Mouse (Mus musculus) MEL (cell line): ENCODE data around the gene Atp6v0a1. TPM values are rescaled to one million over a fixed set of nuclear protein-coding genes. Genes with fewer than 3 reads are reported as not detected.

Experiments used
- DNase-seq: peaks from one replicate; pipeline ENCODE4 v3.0.0; 2011; ENCODE audit warnings: low read depth, low spot score
- H3K27ac ChIP-seq: 2 replicates; pipeline ENCODE4 v1.5.1; 2012; ENCODE audit warnings: low read depth, mild to moderate bottlenecking, control low read depth, low read length, moderate library complexity; ENCODE audit not compliant: control insufficient read depth
- H3K27me3 ChIP-seq, 2 experiments: fragments of 150-350 bp in 1 of 2; sonication (generic) in 1 of 2; 2 replicates each; pipeline ENCODE4 v1.6.1; 2012; ENCODE audit warnings: low read length in 2 of 2, mild to moderate bottlenecking in 2 of 2, improper control_type of control experiment in 1 of 2, moderate library complexity in 1 of 2; ENCODE audit not compliant: insufficient read depth in 2 of 2, control insufficient read depth in 1 of 2
- H3K36me3 ChIP-seq, 2 experiments: 2 replicates each; pipeline ENCODE4 v1.6.1; 2012 to 2014; ENCODE audit warnings: low read length in 2 of 2, improper control_type of control experiment in 1 of 2, inconsistent platforms in 1 of 2, mild to moderate bottlenecking in 1 of 2; ENCODE audit not compliant: insufficient read depth in 2 of 2, control insufficient read depth in 1 of 2
- H3K4me1 ChIP-seq, 2 experiments: fragments of 150-350 bp in 1 of 2; sonication (generic) in 1 of 2; 2 replicates each; pipeline ENCODE4 v1.6.1; 2012; ENCODE audit warnings: low read length in 2 of 2, improper control_type of control experiment in 1 of 2, mild to moderate bottlenecking in 1 of 2; ENCODE audit not compliant: insufficient read depth in 2 of 2, control insufficient read depth in 1 of 2
- H3K4me3 ChIP-seq, 2 experiments: fragments of 150-350 bp in 1 of 2; sonication (generic) in 1 of 2; 2 replicates each; pipeline ENCODE4 v1.5.1; 2012; ENCODE audit warnings: low read depth in 2 of 2, low read length in 2 of 2, mild to moderate bottlenecking in 2 of 2, moderate library complexity in 2 of 2, control low read depth in 1 of 2, improper control_type of control experiment in 1 of 2; ENCODE audit not compliant: control insufficient read depth in 1 of 2, insufficient read depth in 1 of 2
- H3K79me2 ChIP-seq: 2 replicates; pipeline ENCODE4 v1.6.1; 2012; ENCODE audit warnings: mild to moderate bottlenecking, low read length, moderate library complexity; ENCODE audit not compliant: control insufficient read depth, poor library complexity, insufficient read depth
- H3K9ac ChIP-seq: 2 replicates; pipeline ENCODE4 v1.6.1; 2012; ENCODE audit warnings: low read depth, mild to moderate bottlenecking, control low read depth, low read length, moderate library complexity; ENCODE audit not compliant: control insufficient read depth, poor library complexity, severe bottlenecking
- H3K9me3 ChIP-seq: fragments of 150-350 bp; sonication (generic); replicated peaks from 2 replicates; pipeline ENCODE4 v1.6.1; 2012; ENCODE audit warnings: mild to moderate bottlenecking, low read length, improper control_type of control experiment, moderate library complexity; ENCODE audit not compliant: insufficient read depth
- BHLHE40 ChIP-seq: IDR thresholded peaks from 2 replicates; pipeline ENCODE4 v1.6.1; 2012; ENCODE audit warnings: low read depth, mild to moderate bottlenecking, inconsistent platforms, low read length, improper control_type of control experiment, borderline replicate concordance
- CHD1 ChIP-seq: IDR thresholded peaks from 2 replicates; pipeline ENCODE4 v1.6.1; 2012; ENCODE audit warnings: low read depth, mild to moderate bottlenecking, inconsistent platforms, low read length, improper control_type of control experiment
- CHD2 ChIP-seq: IDR thresholded peaks from 2 replicates; pipeline ENCODE4 v1.6.1; 2011; ENCODE audit warnings: low read length, improper control_type of control experiment
- CTCF ChIP-seq, 3 experiments: IDR thresholded peaks in 2 of 3; conservative IDR thresholded peaks in 1 of 3; 2 replicates each; pipeline ENCODE4 v1.5.1; 2011 to 2012; ENCODE audit warnings: low read length in 3 of 3, low read depth in 2 of 3, mild to moderate bottlenecking in 2 of 3, improper control_type of control experiment in 1 of 3, inconsistent platforms in 1 of 3, mixed read lengths in 1 of 3, moderate library complexity in 1 of 3; ENCODE audit not compliant: control insufficient read depth in 1 of 3, insufficient read depth in 1 of 3, poor library complexity in 1 of 3, severe bottlenecking in 1 of 3
- ELF1 ChIP-seq: IDR thresholded peaks from 2 replicates; pipeline ENCODE4 v1.6.1; 2014; ENCODE audit warnings: low read depth, mild to moderate bottlenecking, inconsistent platforms, low read length, improper control_type of control experiment, moderate library complexity
- ETS1 ChIP-seq: IDR thresholded peaks from 2 replicates; pipeline ENCODE4 v1.6.1; 2012; ENCODE audit warnings: low read depth, mild to moderate bottlenecking, inconsistent platforms, low read length, improper control_type of control experiment, moderate library complexity
- GABPA ChIP-seq: IDR thresholded peaks from 2 replicates; pipeline ENCODE4 v1.6.1; 2012; ENCODE audit warnings: low read depth, mild to moderate bottlenecking, inconsistent platforms, low read length, improper control_type of control experiment, moderate library complexity
- GATA1 ChIP-seq: IDR thresholded peaks from 2 replicates; pipeline ENCODE4 v1.6.1; 2011; ENCODE audit warnings: low read depth, low read length, improper control_type of control experiment
- HCFC1 ChIP-seq: IDR thresholded peaks from 2 replicates; pipeline ENCODE4 v1.6.1; 2012; ENCODE audit warnings: low read depth, mild to moderate bottlenecking, inconsistent platforms, low read length, improper control_type of control experiment, moderate library complexity
- JUND ChIP-seq: IDR thresholded peaks from 2 replicates; pipeline ENCODE4 v1.6.1; 2011; ENCODE audit warnings: low read depth, mild to moderate bottlenecking, improper control_type of control experiment, low read length
- KAT2A ChIP-seq: conservative IDR thresholded peaks from 2 replicates; pipeline ENCODE4 v1.6.1; 2012; ENCODE audit warnings: low read depth, low read length, improper control_type of control experiment, inconsistent platforms
- MAFK ChIP-seq: IDR thresholded peaks from 2 replicates; pipeline ENCODE4 v1.6.1; 2011; ENCODE audit warnings: low read depth, mild to moderate bottlenecking, low read length, improper control_type of control experiment, borderline replicate concordance
- MAX ChIP-seq: IDR thresholded peaks from 2 replicates; pipeline ENCODE4 v1.6.1; 2011; ENCODE audit warnings: low read length, improper control_type of control experiment
- MAZ ChIP-seq: IDR thresholded peaks from 2 replicates; pipeline ENCODE4 v1.6.1; 2012; ENCODE audit warnings: low read depth, mild to moderate bottlenecking, inconsistent platforms, low read length, improper control_type of control experiment
- MEF2A ChIP-seq: IDR thresholded peaks from 2 replicates; pipeline ENCODE4 v1.6.1; 2014; ENCODE audit warnings: low read depth, mild to moderate bottlenecking, inconsistent platforms, low read length, improper control_type of control experiment; ENCODE audit not compliant: poor library complexity, insufficient replicate concordance, severe bottlenecking; ENCODE audit errors: extremely low read depth
- MXI1 ChIP-seq: IDR thresholded peaks from 2 replicates; pipeline ENCODE4 v1.6.1; 2011; ENCODE audit warnings: mild to moderate bottlenecking, low read depth, low read length, improper control_type of control experiment
- MYB ChIP-seq: IDR thresholded peaks from 2 replicates; pipeline ENCODE4 v1.6.1; 2011; ENCODE audit warnings: mild to moderate bottlenecking, low read depth, low read length, improper control_type of control experiment
- MYC ChIP-seq: IDR thresholded peaks from 2 replicates; pipeline ENCODE4 v1.6.1; 2011; ENCODE audit warnings: low read depth, mild to moderate bottlenecking, low read length, improper control_type of control experiment, moderate library complexity
- NELFE ChIP-seq: IDR thresholded peaks from 2 replicates; pipeline ENCODE4 v1.6.1; 2011; ENCODE audit warnings: low read depth, low read length, improper control_type of control experiment
- NRF1 ChIP-seq: IDR thresholded peaks from 2 replicates; pipeline ENCODE4 v1.6.1; 2014; ENCODE audit warnings: low read depth, mild to moderate bottlenecking, inconsistent platforms, low read length, improper control_type of control experiment, moderate library complexity; ENCODE audit not compliant: poor library complexity, insufficient read depth, severe bottlenecking
- POLR2A ChIP-seq, 2 experiments: IDR thresholded peaks; 2 replicates each; pipeline ENCODE4 v1.6.1; 2011 to 2012; ENCODE audit warnings: low read length in 2 of 2, mild to moderate bottlenecking in 2 of 2, control low read depth in 1 of 2, improper control_type of control experiment in 1 of 2, low read depth in 1 of 2, moderate library complexity in 1 of 2; ENCODE audit not compliant: control insufficient read depth in 1 of 2, insufficient read depth in 1 of 2, poor library complexity in 1 of 2
- POLR2AphosphoS2 ChIP-seq: IDR thresholded peaks from 2 replicates; pipeline ENCODE4 v1.6.1; 2011; ENCODE audit warnings: low read length, improper control_type of control experiment
- POLR2AphosphoS5 ChIP-seq: IDR thresholded peaks from 2 replicates; pipeline ENCODE4 v1.6.1; 2012; ENCODE audit warnings: low read depth, borderline replicate concordance, mild to moderate bottlenecking, inconsistent platforms, low read length, moderate library complexity, mixed read lengths
- RAD21 ChIP-seq: IDR thresholded peaks from 2 replicates; pipeline ENCODE4 v1.6.1; 2011; ENCODE audit warnings: mild to moderate bottlenecking, low read depth, low read length, improper control_type of control experiment
- RCOR1 ChIP-seq: IDR thresholded peaks from 2 replicates; pipeline ENCODE4 v1.6.1; 2012; ENCODE audit warnings: low read depth, mild to moderate bottlenecking, inconsistent platforms, low read length, improper control_type of control experiment
- SIN3A ChIP-seq: IDR thresholded peaks from 2 replicates; pipeline ENCODE4 v1.6.1; 2012; ENCODE audit warnings: low read length, improper control_type of control experiment, inconsistent platforms
- SMC3 ChIP-seq: IDR thresholded peaks from 2 replicates; pipeline ENCODE4 v1.6.1; 2011; ENCODE audit warnings: low read depth, low read length, improper control_type of control experiment
- TAL1 ChIP-seq: IDR thresholded peaks from 2 replicates; pipeline ENCODE4 v1.6.1; 2012; ENCODE audit warnings: mild to moderate bottlenecking, inconsistent platforms, low read length, moderate library complexity, mixed read lengths
- TBP ChIP-seq: IDR thresholded peaks from 2 replicates; pipeline ENCODE4 v1.8.0; 2011; ENCODE audit warnings: low read depth, low read length, improper control_type of control experiment
- TCF12 ChIP-seq: IDR thresholded peaks from 2 replicates; pipeline ENCODE4 v1.6.1; 2014; ENCODE audit warnings: low read depth, mild to moderate bottlenecking, inconsistent platforms, low read length, improper control_type of control experiment, moderate library complexity
- UBTF ChIP-seq: IDR thresholded peaks from 2 replicates; pipeline ENCODE4 v1.6.1; 2012; ENCODE audit warnings: low read depth, mild to moderate bottlenecking, inconsistent platforms, low read length, improper control_type of control experiment, moderate library complexity, borderline replicate concordance; ENCODE audit not compliant: insufficient read depth
- USF1 ChIP-seq: IDR thresholded peaks from 2 replicates; pipeline ENCODE4 v1.6.1; 2014; ENCODE audit warnings: low read depth, mild to moderate bottlenecking, inconsistent platforms, low read length, improper control_type of control experiment, moderate library complexity
- USF2 ChIP-seq, 2 experiments: IDR thresholded peaks; 2 replicates each; pipeline ENCODE4 v1.6.1; 2011 to 2012; ENCODE audit warnings: improper control_type of control experiment in 2 of 2, low read length in 2 of 2, borderline replicate concordance in 1 of 2, inconsistent platforms in 1 of 2, low read depth in 1 of 2, mild to moderate bottlenecking in 1 of 2; ENCODE audit not compliant: insufficient read depth in 1 of 2
- ZC3H11A ChIP-seq: IDR thresholded peaks from 2 replicates; pipeline ENCODE4 v1.6.1; 2012; ENCODE audit warnings: low read depth, mild to moderate bottlenecking, inconsistent platforms, low read length, improper control_type of control experiment
- ZKSCAN1 ChIP-seq: IDR thresholded peaks from 2 replicates; pipeline ENCODE4 v1.6.1; 2012; ENCODE audit warnings: low read depth, mild to moderate bottlenecking, inconsistent platforms, low read length, improper control_type of control experiment, moderate library complexity
- ZMIZ1 ChIP-seq: IDR thresholded peaks from 2 replicates; pipeline ENCODE4 v1.6.1; 2012; ENCODE audit warnings: low read depth, mild to moderate bottlenecking, inconsistent platforms, low read length, improper control_type of control experiment, moderate library complexity
- ZNF384 ChIP-seq: IDR thresholded peaks from 2 replicates; pipeline ENCODE4 v1.6.1; 2012; ENCODE audit warnings: low read depth, mild to moderate bottlenecking, inconsistent platforms, low read length, improper control_type of control experiment
- polyA plus RNA-seq, 2 experiments: library from polyadenylated mRNA; stranded (reverse) in 1 of 2; unstranded in 1 of 2; fragments of >175 nt in 1 of 2; fragments of >200 nt in 1 of 2; gene quantifications; 2 replicates each; pipeline versions ENCODE4 v1.2.1 to v1.2.4; 2012; ENCODE audit warnings: low replicate concordance in 2 of 2, low read depth in 1 of 2; ENCODE audit not compliant: insufficient read length in 2 of 2, insufficient read depth in 1 of 2, missing spikeins in 1 of 2
- total RNA-seq: library from RNA; depleted of rRNA; stranded (reverse); fragments of 300-350 nt; gene quantifications from 2 replicates; pipeline ENCODE4 v1.2.3, GENCODE M21; 2012

Atp6v0a1 gene
- total and polyA plus RNA-seq, 3 experiments, result 12.8 to 23.2 TPM; not detected in 1

- no peaks in the 10 kb centered on the region for H3K79me2 ChIP-seq
- peaks cover 4 to 11% of the 10 kb centered on the region in 2 experiments; a peak in 3 of 4 replicates for H3K4me1 ChIP-seq
- peaks cover 0 to 4% of the 10 kb centered on the region in 2 experiments; a peak in 1 of 4 replicates for H3K36me3 ChIP-seq
- TF ChIP-seq TAL1 (no peak), RAD21 (peak; percentile 61), CHD2 (no peak), KAT2A (no peak), RCOR1 (no peak), BHLHE40 (no peak), ETS1 (no peak), UBTF (no peak), ZMIZ1 (no peak), USF1 (no peak), ZNF384 (peak; percentile 97), MYB (no peak), MAZ (no peak), MYC (no peak), MXI1 (no peak), HCFC1 (no peak), GATA1 (no peak), ZKSCAN1 (no peak), POLR2AphosphoS5 (no peak), SMC3 (peak; percentile 60), JUND (no peak), CHD1 (no peak), MAX (no peak), CTCF (IDR thresholded peaks at IDR 0.05 in 2 of 3, conservative IDR thresholded peaks at IDR 0.05 in 1 of 3; ENCODE audit: control insufficient read depth in 1 of 3, insufficient read depth in 1 of 3, low read depth in 2 of 3, low read length in 3 of 3, poor library complexity in 1 of 3, severe bottlenecking in 1 of 3) (peak in 2 of 3 experiments; percentile 39 to 61; a peak in 4 of 6 replicates), ELF1 (no peak), GABPA (no peak), TBP (no peak), USF2 (IDR thresholded peaks at IDR 0.05; ENCODE audit: borderline replicate concordance in 1 of 2, insufficient read depth in 1 of 2, low read depth in 1 of 2, low read length in 2 of 2) (no peak), NRF1 (no peak), POLR2AphosphoS2 (no peak), MAFK (no peak), ZC3H11A (peak; percentile 31), MEF2A (no peak), POLR2A (IDR thresholded peaks at IDR 0.05; ENCODE audit: control insufficient read depth in 1 of 2, insufficient read depth in 1 of 2, low read depth in 1 of 2, low read length in 2 of 2, poor library complexity in 1 of 2) (no peak), SIN3A (no peak), TCF12 (no peak), NELFE (no peak)
- TF ChIP-seq, all 39 proteins: peak for 5
- H3K9ac ChIP-seq, result no peak overlapping the region
- peak; percentile 49 for DNase-seq
- H3K27me3 ChIP-seq, result peaks cover 5% of the 10 kb centered on the region in 2 experiments; a peak in 3 of 4 replicates
- H3K27ac ChIP-seq, result no peak overlapping the region
- H3K4me3 ChIP-seq, result no peak overlapping the region
- no peaks in the 10 kb centered on the region for H3K9me3 ChIP-seq
Observed at GRCm38 (mm10) chr11:100982087-100982486, 27.2 kb upstream of the Atp6v0a1 start.
